Mouse (Mus musculus): Measurements from ENCODE around the gene Ptprn2. TPM values are rescaled to one million over a fixed set of nuclear protein-coding genes. Genes with fewer than 3 reads are reported as not detected.
"Not testable (repeated sequence)": the region's sequence is repeated elsewhere in the genome, so short reads cannot be mapped to it uniquely, and the experiment has no call there.

Gene Ptprn2
- polyA plus RNA-seq, 1 experiment from 2014 or later = 15.8 TPM

DNA sequence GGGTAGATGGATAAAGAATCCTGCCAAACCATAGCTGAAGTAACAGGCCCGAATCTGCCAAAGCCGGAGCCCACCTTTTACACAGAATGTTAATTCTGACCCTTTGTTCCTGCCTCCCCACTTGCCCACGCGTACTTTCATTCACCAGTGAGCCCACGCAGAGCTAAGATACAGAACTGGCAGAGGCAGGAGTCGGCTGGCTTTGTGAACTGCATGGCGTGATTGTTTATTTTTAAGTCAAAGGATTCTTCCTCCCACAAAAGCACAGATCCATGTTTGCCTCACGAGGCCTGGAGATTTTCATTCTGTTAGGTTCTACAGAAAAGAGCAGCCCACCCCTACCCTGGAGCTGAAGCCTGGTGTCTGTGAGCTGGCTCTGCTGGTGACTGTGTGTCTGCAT is 3.3 kb downstream of the Ptprn2 start:
- no peaks in the 10 kb centered on the region for H3K9me3 ChIP-seq (ENCODE audit: control insufficient read depth, low read length)
- H3K27ac ChIP-seq (replicated peaks; ENCODE audit: low read depth, low read length) = no peak overlapping the region
- H3K9ac ChIP-seq (replicated peaks; ENCODE audit: low read length) = no peak overlapping the region
- H3K36me3 ChIP-seq (ENCODE audit: control insufficient read depth, insufficient read depth, low read length) = no peaks in the 10 kb centered on the region
- DNase-seq (no peak), ATAC-seq (ENCODE audit: low FRiP score, low TSS enrichment) (no peak)
- no peak overlapping the region for H3K4me2 ChIP-seq (ENCODE audit: low read length)
- WGBS = 67% methylated on average over 8 of the region's 8 CpGs
- no peak overlapping the region for H3K4me3 ChIP-seq (replicated peaks; ENCODE audit: low read depth, low read length)
- H3K27me3 ChIP-seq (ENCODE audit: control insufficient read depth, insufficient read depth, low read length) = no peaks in the 10 kb centered on the region
- peaks cover 11% of the 10 kb centered on the region; the same call in 1 of the 2 replicates for H3K4me1 ChIP-seq (ENCODE audit: control insufficient read depth, insufficient read depth, low read length)

- DNase-seq = no peak
- 96% methylated on average over 5 of the region's 5 CpGs for WGBS
- no peaks in the 10 kb centered on the region for H3K9me3 ChIP-seq (ENCODE audit: control insufficient read depth, low read length)
These were observed 5.2 kb downstream of the Ptprn2 start for GRCm38 (mm10) chr12:116490575-116491356.

DNA sequence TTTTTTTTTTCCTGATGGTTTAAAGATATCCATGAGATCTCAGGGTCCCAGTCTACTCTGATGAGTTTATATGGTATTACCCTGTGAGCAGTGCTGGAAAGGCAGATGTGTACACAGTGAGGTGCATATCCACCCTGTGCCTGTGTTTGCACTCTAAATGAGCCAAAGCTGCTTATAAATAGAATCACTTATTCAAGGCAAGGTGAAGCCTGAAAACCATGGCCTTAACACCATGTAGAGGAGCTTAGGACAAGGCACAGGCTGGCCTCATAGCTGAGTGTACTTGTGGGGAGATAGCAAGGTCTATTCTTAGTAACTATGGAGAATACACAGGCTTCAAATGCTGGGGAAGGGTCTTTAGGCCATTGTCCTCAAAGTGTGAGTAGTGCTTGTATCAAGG is 13.1 kb downstream of the Ptprn2 start:
- ATAC-seq (ENCODE audit: low FRiP score, low TSS enrichment) (no peak), DNase-seq (no peak)
- Histone ChIP-seq H3K4me3 (replicated peaks; ENCODE audit: low read depth, low read length) (no peak overlapping the region), H3K4me2 (ENCODE audit: low read length) (no peak overlapping the region), H3K27ac (replicated peaks; ENCODE audit: low read depth, low read length) (no peak overlapping the region), H3K9me3 (ENCODE audit: control insufficient read depth, low read length) (no peaks in the 10 kb centered on the region), H3K36me3 (ENCODE audit: control insufficient read depth, insufficient read depth, low read length) (no peaks in the 10 kb centered on the region), H3K9ac (replicated peaks; ENCODE audit: low read length) (no peak overlapping the region), H3K27me3 (ENCODE audit: control insufficient read depth, insufficient read depth, low read length) (no peaks in the 10 kb centered on the region), H3K4me1 (ENCODE audit: control insufficient read depth, insufficient read depth, low read length) (no peaks in the 10 kb centered on the region)

More at GRCm38 (mm10) chr12:116490575-116491356, 5.2 kb downstream of the Ptprn2 start:
- Histone ChIP-seq H3K4me3 (replicated peaks; ENCODE audit: low read depth, low read length) (no peak overlapping the region), H3K27ac (replicated peaks; ENCODE audit: low read depth, low read length) (no peak overlapping the region), H3K4me2 (ENCODE audit: low read length) (no peak overlapping the region), H3K4me1 (ENCODE audit: control insufficient read depth, insufficient read depth, low read length) (peaks cover 11% of the 10 kb centered on the region; the same call in 1 of the 2 replicates), H3K36me3 (ENCODE audit: control insufficient read depth, insufficient read depth, low read length) (no peaks in the 10 kb centered on the region), H3K27me3 (ENCODE audit: control insufficient read depth, insufficient read depth, low read length) (no peaks in the 10 kb centered on the region), H3K9ac (replicated peaks; ENCODE audit: low read length) (no peak overlapping the region)
- ATAC-seq (ENCODE audit: low FRiP score, low TSS enrichment) = no peak

DNA sequence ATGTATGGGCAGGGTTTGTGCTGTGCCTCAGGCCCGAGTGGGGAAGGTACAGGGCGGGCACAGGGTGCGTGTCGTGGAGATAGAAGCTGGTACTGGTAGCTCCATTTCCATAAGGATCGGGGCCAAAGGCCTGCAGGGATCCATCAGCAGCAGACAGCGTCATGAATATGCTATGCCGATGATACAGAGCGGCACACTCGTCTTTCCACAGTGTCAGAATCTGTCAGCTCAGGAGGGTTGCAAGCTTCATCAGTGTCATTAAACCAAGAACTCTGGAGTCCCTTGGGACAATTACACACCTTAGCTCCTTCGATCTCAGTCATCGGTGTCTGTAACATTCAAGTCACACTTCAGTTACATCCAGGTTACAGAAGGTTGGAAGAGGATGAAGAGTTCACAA is 15.1 kb downstream of the Ptprn2 start:
- Histone ChIP-seq H3K4me1 (ENCODE audit: control insufficient read depth, insufficient read depth, low read length) (no peaks in the 10 kb centered on the region), H3K4me3 (replicated peaks; ENCODE audit: low read depth, low read length) (no peak overlapping the region), H3K9me3 (ENCODE audit: control insufficient read depth, low read length) (no peaks in the 10 kb centered on the region), H3K27me3 (ENCODE audit: control insufficient read depth, insufficient read depth, low read length) (no peaks in the 10 kb centered on the region), H3K27ac (replicated peaks; ENCODE audit: low read depth, low read length) (no peak overlapping the region), H3K4me2 (ENCODE audit: low read length) (no peak overlapping the region), H3K36me3 (ENCODE audit: control insufficient read depth, insufficient read depth, low read length) (no peaks in the 10 kb centered on the region), H3K9ac (replicated peaks; ENCODE audit: low read length) (no peak overlapping the region)
- DNase-seq = no peak
- no peak for ATAC-seq (ENCODE audit: low FRiP score, low TSS enrichment)
- WGBS = 80% methylated on average over 11 of the region's 11 CpGs

DNA sequence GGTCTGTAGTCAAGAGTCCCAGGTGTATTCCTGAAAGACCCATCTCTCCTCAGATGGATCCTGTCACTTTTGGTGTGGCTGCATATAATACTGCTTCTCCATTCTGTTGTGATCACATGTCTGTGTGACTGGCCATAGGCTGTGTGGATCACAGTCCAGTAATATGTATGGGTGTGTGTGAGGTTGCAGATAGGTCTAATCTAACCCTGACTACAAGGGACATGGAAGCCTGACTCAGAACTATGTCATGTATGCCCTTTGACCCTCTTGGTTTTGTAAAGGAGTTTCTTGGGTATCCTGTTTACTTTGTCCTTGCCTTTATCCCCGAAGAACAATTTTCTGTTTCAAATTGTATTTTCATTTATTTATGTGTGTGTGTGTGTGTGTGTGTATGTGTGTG is 27.0 kb downstream of the Ptprn2 start:
- DNase-seq (no peak), ATAC-seq (ENCODE audit: low FRiP score, low TSS enrichment) (no peak)
- Histone ChIP-seq H3K36me3 (ENCODE audit: control insufficient read depth, insufficient read depth, low read length) (no peaks in the 10 kb centered on the region), H3K9me3 (ENCODE audit: control insufficient read depth, low read length) (no peaks in the 10 kb centered on the region), H3K4me1 (ENCODE audit: control insufficient read depth, insufficient read depth, low read length) (no peaks in the 10 kb centered on the region), H3K9ac (replicated peaks; ENCODE audit: low read length) (no peak overlapping the region), H3K4me2 (ENCODE audit: low read length) (no peak overlapping the region), H3K4me3 (replicated peaks; ENCODE audit: low read depth, low read length) (no peak overlapping the region), H3K27me3 (ENCODE audit: control insufficient read depth, insufficient read depth, low read length) (no peaks in the 10 kb centered on the region), H3K27ac (replicated peaks; ENCODE audit: low read depth, low read length) (no peak overlapping the region)
- WGBS = 93% methylated on average over 1 of the region's 1 CpGs

GRCm38 (mm10) chr12:116513788-116514187 is 28.3 kb downstream of the Ptprn2 start:
- H3K9ac ChIP-seq (replicated peaks; ENCODE audit: low read length); H3K4me1 ChIP-seq (ENCODE audit: control insufficient read depth, insufficient read depth, low read length); H3K36me3 ChIP-seq (ENCODE audit: control insufficient read depth, insufficient read depth, low read length); H3K27ac ChIP-seq (replicated peaks; ENCODE audit: low read depth, low read length); H3K4me2 ChIP-seq (ENCODE audit: low read length); H3K9me3 ChIP-seq (ENCODE audit: control insufficient read depth, low read length); DNase-seq; H3K4me3 ChIP-seq (replicated peaks; ENCODE audit: low read depth, low read length); ATAC-seq (ENCODE audit: low FRiP score, low TSS enrichment); H3K27me3 ChIP-seq (ENCODE audit: control insufficient read depth, insufficient read depth, low read length): not testable (repeated sequence)
- 87% methylated on average over 2 of the region's 2 CpGs for WGBS

DNA sequence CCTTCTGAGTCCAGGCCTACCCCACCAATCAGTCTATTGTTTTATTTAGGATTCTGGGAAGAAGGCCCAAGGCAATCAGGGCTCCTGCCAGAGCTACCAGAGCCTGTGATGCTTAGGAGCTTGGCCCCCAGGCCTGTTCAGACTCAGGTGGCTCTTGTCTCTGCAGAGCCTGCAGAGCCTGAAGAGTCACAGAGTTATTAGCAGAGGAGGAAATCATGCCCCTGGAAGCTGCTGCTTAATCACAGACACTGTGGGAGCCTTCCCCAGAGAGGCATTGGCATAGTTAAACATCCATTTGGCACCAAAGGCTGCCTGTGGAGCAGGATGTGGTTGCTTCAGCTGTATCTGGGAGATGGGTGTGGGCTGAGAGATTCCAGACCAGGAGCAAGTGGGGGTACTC is 30.3 kb downstream of the Ptprn2 start:
- DNase-seq = peak; percentile 0
- Histone ChIP-seq H3K4me1 (ENCODE audit: control insufficient read depth, insufficient read depth, low read length) (no peaks in the 10 kb centered on the region), H3K9ac (replicated peaks; ENCODE audit: low read length) (no peak overlapping the region), H3K27ac (replicated peaks; ENCODE audit: low read depth, low read length) (no peak overlapping the region), H3K4me2 (ENCODE audit: low read length) (no peak overlapping the region), H3K27me3 (ENCODE audit: control insufficient read depth, insufficient read depth, low read length) (no peaks in the 10 kb centered on the region), H3K9me3 (ENCODE audit: control insufficient read depth, low read length) (no peaks in the 10 kb centered on the region), H3K36me3 (ENCODE audit: control insufficient read depth, insufficient read depth, low read length) (no peaks in the 10 kb centered on the region), H3K4me3 (replicated peaks; ENCODE audit: low read depth, low read length) (no peak overlapping the region)
- no peak for ATAC-seq (ENCODE audit: low FRiP score, low TSS enrichment)

DNA sequence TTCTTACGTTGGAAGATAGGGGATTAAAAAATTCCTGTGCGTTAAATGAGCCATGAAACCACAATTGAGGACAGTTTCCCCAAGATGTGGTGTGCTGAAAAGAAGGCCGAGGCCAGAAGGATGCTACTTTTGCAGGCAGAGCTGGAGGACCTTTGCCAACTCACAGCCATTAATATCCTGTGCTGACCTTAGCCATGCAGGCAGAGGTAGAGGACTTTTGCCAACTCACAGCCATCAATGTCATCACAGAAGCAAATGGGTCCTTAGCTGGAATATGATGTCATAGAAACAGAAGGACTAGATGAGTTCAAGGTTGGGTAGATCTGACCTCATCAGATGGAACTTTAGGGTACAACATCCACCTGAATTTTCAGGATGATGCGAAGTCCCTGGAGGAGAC is 43.3 kb downstream of the Ptprn2 start:
- DNase-seq (no peak), ATAC-seq (ENCODE audit: low FRiP score, low TSS enrichment) (no peak)
- Histone ChIP-seq H3K4me2 (ENCODE audit: low read length) (no peak overlapping the region), H3K4me1 (ENCODE audit: control insufficient read depth, insufficient read depth, low read length) (no peaks in the 10 kb centered on the region), H3K9ac (replicated peaks; ENCODE audit: low read length) (no peak overlapping the region), H3K9me3 (ENCODE audit: control insufficient read depth, low read length) (no peaks in the 10 kb centered on the region), H3K4me3 (replicated peaks; ENCODE audit: low read depth, low read length) (no peak overlapping the region), H3K36me3 (ENCODE audit: control insufficient read depth, insufficient read depth, low read length) (no peaks in the 10 kb centered on the region), H3K27ac (replicated peaks; ENCODE audit: low read depth, low read length) (no peak overlapping the region), H3K27me3 (ENCODE audit: control insufficient read depth, insufficient read depth, low read length) (no peaks in the 10 kb centered on the region)
- 79% methylated on average over 4 of the region's 4 CpGs for WGBS

DNA sequence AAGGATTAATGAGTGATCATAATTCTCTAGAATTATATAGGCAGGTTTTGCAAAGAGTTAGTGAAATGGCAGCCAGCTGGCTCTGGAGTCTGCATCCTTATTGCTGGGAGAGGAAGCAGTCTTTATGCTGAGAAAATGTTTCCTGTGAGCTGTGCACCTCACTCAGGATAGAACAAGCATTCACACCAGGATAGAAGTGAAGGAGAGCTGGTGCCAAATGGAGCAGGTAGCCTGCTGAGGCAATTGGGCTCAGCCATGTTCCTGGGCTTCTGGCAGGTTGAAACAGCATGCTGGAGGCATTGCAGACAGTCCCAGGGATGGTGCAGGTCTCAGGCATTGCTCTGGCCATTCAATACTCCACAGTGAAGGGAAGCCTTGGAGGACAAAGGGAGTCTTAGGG is 47.8 kb downstream of the Ptprn2 start:
- no peak overlapping the region for H3K4me3 ChIP-seq (replicated peaks; ENCODE audit: low read depth, low read length)
- no peak overlapping the region for H3K27ac ChIP-seq (replicated peaks; ENCODE audit: low read depth, low read length)
- DNase-seq (no peak), ATAC-seq (ENCODE audit: low FRiP score, low TSS enrichment) (no peak)
- H3K9ac ChIP-seq (replicated peaks; ENCODE audit: low read length) = no peak overlapping the region
- H3K9me3 ChIP-seq (ENCODE audit: control insufficient read depth, low read length) = no peaks in the 10 kb centered on the region
- no peaks in the 10 kb centered on the region for H3K27me3 ChIP-seq (ENCODE audit: control insufficient read depth, insufficient read depth, low read length)
- no peaks in the 10 kb centered on the region for H3K4me1 ChIP-seq (ENCODE audit: control insufficient read depth, insufficient read depth, low read length)
- 0 out of 2 replicates have a peak, but pooled peaks cover 5% of the 10 kb centered on the region for H3K36me3 ChIP-seq (ENCODE audit: control insufficient read depth, insufficient read depth, low read length)
- no peak overlapping the region for H3K4me2 ChIP-seq (ENCODE audit: low read length)
